Mouse (Mus musculus) lung, embryonic 15.5 days (tissue): ENCODE results near the gene Aicda. TPM values are rescaled to one million over a fixed set of nuclear protein-coding genes. Genes with fewer than 3 reads are reported as not detected.
A peak's percentile ranks its signal among the peaks of the same experiment; 100 is the strongest.
"Not testable (repeated sequence)": the region's sequence is repeated elsewhere in the genome, so short reads cannot be mapped to it uniquely, and the experiment has no call there.

ENCODE experiments used
- ATAC-seq: fragments of 200-750 bp; cut with Nextera tagmentation; 2 replicates; pipeline ENCODE4 v1.8.0; 2017; ENCODE audit warnings: moderate number of reproducible peaks, borderline replicate concordance; ENCODE audit not compliant: low FRiP score, low TSS enrichment; ENCODE audit errors: extremely low read depth
- H3K27ac ChIP-seq: fragments of 300-500 bp; sonication (generic); 2 replicates; pipeline ENCODE4 v1.5.1; 2015; ENCODE audit warnings: moderate library complexity, mild to moderate bottlenecking, inconsistent platforms
- H3K27me3 ChIP-seq: fragments of 300-500 bp; sonication (generic); 2 replicates; pipeline ENCODE4 v1.6.1; 2015; ENCODE audit warnings: inconsistent platforms
- H3K36me3 ChIP-seq: fragments of 300-500 bp; sonication (generic); 2 replicates; pipeline ENCODE4 v1.6.1; 2015; ENCODE audit warnings: inconsistent platforms
- H3K4me1 ChIP-seq: fragments of 300-500 bp; sonication (generic); 2 replicates; pipeline ENCODE4 v1.6.1; 2015; ENCODE audit warnings: inconsistent platforms
- H3K4me2 ChIP-seq: fragments of 300-500 bp; sonication (generic); 2 replicates; pipeline ENCODE4 v1.6.1; 2015; ENCODE audit warnings: inconsistent platforms, mild to moderate bottlenecking, moderate library complexity
- H3K4me3 ChIP-seq: fragments of 300-500 bp; sonication (generic); 2 replicates; pipeline ENCODE4 v1.5.1; 2015; ENCODE audit warnings: mild to moderate bottlenecking, inconsistent platforms
- H3K9ac ChIP-seq: fragments of 300-500 bp; sonication (generic); 2 replicates; pipeline ENCODE4 v1.6.1; 2015; ENCODE audit warnings: inconsistent platforms
- H3K9me3 ChIP-seq: fragments of 300-500 bp; sonication (generic); 2 replicates; pipeline ENCODE4 v1.6.1; 2016; ENCODE audit warnings: inconsistent platforms
- WGBS: fragments of 180-500 bp; shearing (Covaris S2); methylation state at CpG from one replicate; pipeline ENCODE4 v1.1.7; 2015; 5-methylcytosine and 5-hydroxymethylcytosine counted together
- polyA plus RNA-seq: library from polyadenylated mRNA; unstranded; fragments of >200 nt; fragmentation: Nextera tagmentation; extraction: Ambion mirVana; gene quantifications from 2 replicates; pipeline ENCODE4 v1.2.1, GENCODE M21; 2015

Aicda gene
- polyA plus RNA-seq, 1 experiment from 2014 or later = not detected

GRCm38 (mm10) chr6:122528136-122528535 lies 25.5 kb upstream of the Aicda start:
- no peak for ATAC-seq
- 73% methylated on average over 11 of the region's 11 CpGs for WGBS
- no peaks in the 10 kb centered on the region; the same call in 1 of the 2 replicates for H3K4me1 ChIP-seq

GRCm38 (mm10) chr6:122531466-122532174 lies 22.0 kb upstream of the Aicda start:
- Histone ChIP-seq H3K27me3 (no peaks in the 10 kb centered on the region), H3K4me2 (no peak overlapping the region), H3K36me3 (no peaks in the 10 kb centered on the region), H3K4me3 (no peak overlapping the region), H3K9ac (no peak overlapping the region), H3K4me1 (no peaks in the 10 kb centered on the region; the same call in 1 of the 2 replicates), H3K9me3 (no peaks in the 10 kb centered on the region), H3K27ac (no peak overlapping the region)
- 60% methylated on average over 8 of the region's 8 CpGs for WGBS
- ATAC-seq = no peak

More at GRCm38 (mm10) chr6:122528136-122528535, 25.5 kb upstream of the Aicda start:
- Histone ChIP-seq H3K27me3 (no peaks in the 10 kb centered on the region), H3K27ac (no peak overlapping the region), H3K36me3 (no peaks in the 10 kb centered on the region), H3K9ac (no peak overlapping the region), H3K4me3 (no peak overlapping the region), H3K9me3 (no peaks in the 10 kb centered on the region), H3K4me2 (no peak overlapping the region)

- Histone ChIP-seq H3K9me3 (no peaks in the 10 kb centered on the region), H3K4me3 (no peak overlapping the region), H3K4me2 (peak overlapping the region; percentile 0; the same call in 1 of the 2 replicates), H3K27me3 (no peaks in the 10 kb centered on the region), H3K36me3 (no peaks in the 10 kb centered on the region), H3K4me1 (no peaks in the 10 kb centered on the region; the same call in 1 of the 2 replicates), H3K27ac (no peak overlapping the region), H3K9ac (no peak overlapping the region)
- 9% methylated on average over 4 of the region's 4 CpGs for WGBS
- ATAC-seq = peak; percentile 46; the same call in 1 of the 2 replicates
These were observed 20.7 kb upstream of the Aicda start for GRCm38 (mm10) chr6:122532883-122533302.

- Histone ChIP-seq H3K27me3 (no peaks in the 10 kb centered on the region), H3K27ac (no peak overlapping the region), H3K9ac (no peak overlapping the region), H3K4me1 (no peaks in the 10 kb centered on the region; the same call in 1 of the 2 replicates), H3K4me3 (no peak overlapping the region), H3K4me2 (no peak overlapping the region), H3K9me3 (no peaks in the 10 kb centered on the region), H3K36me3 (no peaks in the 10 kb centered on the region)
- ATAC-seq = no peak
- 31% methylated on average over 3 of the region's 3 CpGs for WGBS
These were observed 19.6 kb upstream of the Aicda start for GRCm38 (mm10) chr6:122534032-122534431.

- no peak for ATAC-seq
- Histone ChIP-seq H3K4me3 (no peak overlapping the region), H3K36me3 (no peaks in the 10 kb centered on the region), H3K9ac (no peak overlapping the region), H3K27me3 (no peaks in the 10 kb centered on the region), H3K4me1 (no peaks in the 10 kb centered on the region), H3K4me2 (no peak overlapping the region), H3K9me3 (no peaks in the 10 kb centered on the region), H3K27ac (no peak overlapping the region)
- WGBS = 82% methylated on average over 9 of the region's 9 CpGs
These were observed 14.0 kb upstream of the Aicda start for GRCm38 (mm10) chr6:122539564-122539963.

GRCm38 (mm10) chr6:122542459-122542858 lies 11.1 kb upstream of the Aicda start:
- not testable (repeated sequence) for H3K4me1 ChIP-seq, H3K27me3 ChIP-seq, H3K27ac ChIP-seq, H3K9me3 ChIP-seq, H3K4me3 ChIP-seq, H3K9ac ChIP-seq, H3K4me2 ChIP-seq, ATAC-seq, H3K36me3 ChIP-seq
- 67% methylated on average over 5 of the region's 5 CpGs for WGBS

GRCm38 (mm10) chr6:122543574-122543973 lies 10.0 kb upstream of the Aicda start:
- H3K4me3 ChIP-seq = no peak overlapping the region
- 69% methylated on average over 5 of the region's 5 CpGs for WGBS
- H3K36me3 ChIP-seq = no peaks in the 10 kb centered on the region
- no peaks in the 10 kb centered on the region for H3K27me3 ChIP-seq
- no peak overlapping the region for H3K27ac ChIP-seq
- no peaks in the 10 kb centered on the region for H3K4me1 ChIP-seq
- H3K9ac ChIP-seq = no peak overlapping the region
- ATAC-seq = no peak
- H3K9me3 ChIP-seq = no peaks in the 10 kb centered on the region
- no peak overlapping the region for H3K4me2 ChIP-seq

GRCm38 (mm10) chr6:122544672-122545071 lies 8.9 kb upstream of the Aicda start:
- Histone ChIP-seq H3K27ac (no peak overlapping the region), H3K4me2 (no peak overlapping the region), H3K9me3 (no peaks in the 10 kb centered on the region), H3K4me1 (no peaks in the 10 kb centered on the region), H3K27me3 (no peaks in the 10 kb centered on the region), H3K36me3 (no peaks in the 10 kb centered on the region), H3K9ac (no peak overlapping the region), H3K4me3 (no peak overlapping the region)
- ATAC-seq = peak; percentile 39; the same call in 1 of the 2 replicates
- WGBS = 75% methylated on average over 1 of the region's 1 CpGs

- Histone ChIP-seq H3K9ac (no peak overlapping the region), H3K4me2 (no peak overlapping the region), H3K9me3 (no peaks in the 10 kb centered on the region), H3K36me3 (no peaks in the 10 kb centered on the region), H3K4me3 (no peak overlapping the region), H3K27me3 (no peaks in the 10 kb centered on the region), H3K4me1 (no peaks in the 10 kb centered on the region), H3K27ac (no peak overlapping the region)
- no peak for ATAC-seq
- WGBS = 60% methylated on average over 9 of the region's 9 CpGs
These were observed 8.2 kb upstream of the Aicda start for GRCm38 (mm10) chr6:122545289-122545882.

GRCm38 (mm10) chr6:122545948-122546347 lies 7.7 kb upstream of the Aicda start:
- no peak for ATAC-seq
- H3K27ac ChIP-seq = no peak overlapping the region
- no peaks in the 10 kb centered on the region for H3K36me3 ChIP-seq
- no peaks in the 10 kb centered on the region for H3K4me1 ChIP-seq
- no peak overlapping the region for H3K4me3 ChIP-seq
- no peak overlapping the region for H3K4me2 ChIP-seq
- H3K9me3 ChIP-seq = no peaks in the 10 kb centered on the region
- 74% methylated on average over 10 of the region's 10 CpGs for WGBS
- H3K9ac ChIP-seq = no peak overlapping the region
- H3K27me3 ChIP-seq = no peaks in the 10 kb centered on the region

- no peak overlapping the region for H3K9ac ChIP-seq
- ATAC-seq = no peak
- no peaks in the 10 kb centered on the region for H3K27me3 ChIP-seq
- H3K36me3 ChIP-seq = no peaks in the 10 kb centered on the region
- H3K4me3 ChIP-seq = no peak overlapping the region
- H3K27ac ChIP-seq = no peak overlapping the region
- 0 out of 2 replicates have a peak, but pooled peaks cover 3% of the 10 kb centered on the region for H3K4me1 ChIP-seq
- H3K4me2 ChIP-seq = no peak overlapping the region
- 45% methylated on average over 6 of the region's 6 CpGs for WGBS
- H3K9me3 ChIP-seq = no peaks in the 10 kb centered on the region
These were observed 501 bp downstream of the Aicda start for GRCm38 (mm10) chr6:122554102-122554501.

- 22% methylated on average over 7 of the region's 7 CpGs for WGBS
- Histone ChIP-seq H3K4me1 (0 out of 2 replicates have a peak, but pooled peaks cover 3% of the 10 kb centered on the region), H3K27me3 (no peaks in the 10 kb centered on the region), H3K4me2 (no peak overlapping the region), H3K27ac (no peak overlapping the region), H3K4me3 (no peak overlapping the region), H3K36me3 (no peaks in the 10 kb centered on the region), H3K9me3 (no peaks in the 10 kb centered on the region), H3K9ac (no peak overlapping the region)
- ATAC-seq = no peak
These were observed 1.7 kb downstream of the Aicda start for GRCm38 (mm10) chr6:122555266-122555665.
